Mouse (Mus musculus) kidney, adult 10 weeks (tissue): ENCODE data around the gene Kctd8. TPM values are rescaled to one million over a fixed set of nuclear protein-coding genes. Genes with fewer than 3 reads are reported as not detected.

Source experiments
- polyA plus RNA-seq: library from polyadenylated mRNA; stranded (reverse); fragments of 350-450 nt; fragmentation: Illumina TruSeq; extraction: RNeasy Lipid Tissue Mini Kit (QIAGEN cat#74804); gene quantifications from one replicate; pipeline ENCODE4 v1.2.3, GENCODE M21; 2014; ENCODE audit warnings: low read depth, low replicate concordance

Kctd8 gene
- 0.53 TPM for polyA plus RNA-seq

GRCm38 (mm10) chr5:69340919-69341801 lies at the start of gene Kctd8:
TSS of gene Kctd8 (minus strand) at chr5:69341679.

Other genes with a start within 250 kb of the Kctd8 start
- gene Yipf7, start 201.0 kb upstream of the Kctd8 start, polyA plus RNA-seq = not detected
- 69.8 TPM for gene Guf1, start 215.2 kb upstream of the Kctd8 start, polyA plus RNA-seq